Mouse (Mus musculus): ENCODE data around the gene Hoxb4.

Gene Hoxb4

DNA sequence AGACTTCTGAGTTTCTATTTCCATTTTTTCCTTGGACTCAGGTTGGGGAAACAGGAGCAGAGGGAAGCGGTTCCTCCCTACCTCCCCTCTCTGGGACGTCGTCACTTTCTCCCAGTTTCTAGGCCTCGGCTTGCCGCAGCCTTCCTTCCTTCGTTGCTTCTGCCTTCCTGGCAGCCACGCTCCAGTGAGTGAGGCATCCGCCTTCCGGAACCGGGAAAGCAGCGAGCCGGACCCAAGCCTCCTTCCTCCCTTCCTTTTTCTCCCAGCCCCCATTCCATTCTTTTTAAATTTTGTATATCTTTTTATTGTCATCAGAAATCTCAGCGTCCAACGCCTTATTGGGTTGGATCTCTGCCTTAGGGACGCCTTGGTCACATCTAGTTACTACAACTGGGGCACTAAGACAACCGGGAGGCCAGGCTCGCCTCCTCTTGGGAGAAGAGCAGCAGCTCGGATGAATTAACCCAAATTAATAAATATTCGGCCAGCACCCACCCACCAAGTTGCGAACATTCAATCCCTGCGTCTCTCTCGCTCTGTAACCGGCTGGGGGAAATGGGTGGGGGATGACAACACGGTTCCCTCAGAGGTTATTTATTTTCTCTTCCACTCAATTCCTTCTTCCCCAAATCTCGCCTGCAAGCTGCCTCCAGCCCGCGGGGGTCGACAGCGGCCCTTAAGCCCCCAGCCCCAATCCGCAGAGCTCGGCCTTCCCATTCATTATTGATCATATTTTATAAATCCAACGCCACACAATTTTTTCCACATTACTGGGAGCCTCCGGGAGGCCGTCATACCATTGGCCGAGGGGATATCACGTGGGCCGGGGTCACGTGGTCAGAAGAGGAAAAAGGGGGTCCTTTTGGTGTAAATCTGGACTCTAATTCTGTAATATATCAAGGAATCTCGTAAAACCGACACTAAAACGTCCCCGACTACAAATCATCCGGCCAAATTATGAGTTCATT is 32.0 kb upstream of the Hoxb4 start, which contains the start of gene Hoxb7:
Hoxb7 (plus strand) TSS at position 853 of the 968 bp plus-strand sequence.
- no peak for DNase-seq

DNA sequence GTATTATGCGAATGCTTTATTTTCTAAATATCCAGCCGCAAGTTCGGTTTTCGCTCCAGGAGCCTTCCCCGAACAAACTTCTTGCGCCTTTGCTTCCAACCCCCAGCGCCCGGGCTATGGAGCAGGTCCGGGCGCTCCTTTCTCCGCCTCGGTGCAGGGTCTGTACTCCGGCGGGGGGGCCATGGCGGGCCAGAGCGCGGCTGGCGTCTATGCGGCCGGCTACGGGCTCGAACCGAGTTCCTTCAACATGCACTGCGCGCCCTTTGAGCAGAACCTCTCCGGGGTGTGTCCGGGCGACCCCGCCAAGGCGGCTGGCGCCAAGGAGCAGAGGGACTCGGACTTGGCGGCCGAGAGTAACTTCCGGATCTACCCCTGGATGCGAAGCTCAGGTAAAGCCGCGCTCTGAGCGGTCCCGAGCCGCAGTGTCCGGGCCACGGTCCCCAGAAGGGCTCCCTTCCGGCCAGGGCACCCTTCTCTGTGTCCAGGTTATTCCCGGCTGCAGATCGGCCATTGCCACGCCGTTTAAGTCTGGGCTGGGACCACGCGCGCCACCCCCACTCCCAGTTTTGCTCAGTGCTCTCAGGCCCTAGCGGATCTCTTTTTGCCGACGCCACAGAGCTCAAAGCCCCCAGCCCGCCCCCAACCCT is 31.2 kb upstream of the Hoxb4 start:
- DNase-seq, result no peak

DNA sequence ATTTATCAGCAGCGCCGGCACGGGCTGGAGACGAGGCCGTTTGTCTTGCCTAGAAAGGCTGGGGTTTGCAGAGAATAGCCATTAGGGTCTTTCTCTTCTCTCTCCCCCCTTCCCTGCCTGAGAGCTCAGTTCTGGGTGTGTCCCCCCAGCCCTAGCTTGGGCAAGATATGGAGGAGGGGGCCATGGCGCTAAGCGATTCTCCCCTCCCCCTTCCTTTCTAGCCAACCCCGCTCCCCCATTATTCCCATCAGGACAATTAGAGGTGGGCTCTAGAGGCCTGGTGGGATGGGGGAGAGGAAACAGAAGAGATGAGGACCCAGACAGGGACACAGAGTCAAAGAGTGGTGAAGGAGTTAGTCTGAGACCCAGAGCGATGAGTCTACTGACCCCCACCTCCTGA is 30.7 kb upstream of the Hoxb4 start:
- no peak for DNase-seq

DNA sequence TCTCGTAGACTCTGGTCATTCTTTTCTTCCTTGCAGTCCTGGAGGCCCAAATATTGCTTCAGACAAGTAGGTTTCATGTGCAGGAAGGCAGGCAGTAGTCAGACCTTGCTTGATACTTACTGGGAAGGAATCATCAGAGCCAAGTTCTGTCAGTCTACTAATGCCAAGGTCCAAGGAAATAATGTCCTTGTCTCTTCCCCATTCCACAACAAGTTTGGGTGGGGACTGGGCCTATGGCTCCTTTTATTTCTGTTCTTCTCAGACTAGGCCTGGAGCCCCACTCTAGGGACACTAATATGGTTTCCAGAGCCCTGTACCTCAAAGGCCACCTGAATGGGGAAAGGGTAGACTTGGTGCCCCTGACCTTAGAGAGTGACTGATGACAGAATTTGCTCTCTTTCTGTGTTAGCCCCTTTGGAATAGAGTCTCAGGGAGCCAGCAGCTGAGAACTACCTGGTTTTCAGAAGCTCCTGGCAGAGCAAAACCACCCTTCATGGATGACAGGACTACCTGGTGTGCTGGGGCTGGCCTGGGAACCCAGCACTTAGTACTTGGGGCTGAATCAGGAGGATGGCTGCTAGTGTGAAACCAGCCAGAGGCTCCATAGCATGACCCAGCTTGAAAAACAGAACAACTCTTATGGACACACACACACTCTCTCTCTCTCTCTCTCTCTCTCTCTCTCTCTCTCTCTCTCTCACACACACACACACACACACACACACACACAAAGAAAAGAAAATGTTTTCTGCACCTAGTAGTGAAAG is 29.4 kb upstream of the Hoxb4 start:
- no peak for DNase-seq

DNA sequence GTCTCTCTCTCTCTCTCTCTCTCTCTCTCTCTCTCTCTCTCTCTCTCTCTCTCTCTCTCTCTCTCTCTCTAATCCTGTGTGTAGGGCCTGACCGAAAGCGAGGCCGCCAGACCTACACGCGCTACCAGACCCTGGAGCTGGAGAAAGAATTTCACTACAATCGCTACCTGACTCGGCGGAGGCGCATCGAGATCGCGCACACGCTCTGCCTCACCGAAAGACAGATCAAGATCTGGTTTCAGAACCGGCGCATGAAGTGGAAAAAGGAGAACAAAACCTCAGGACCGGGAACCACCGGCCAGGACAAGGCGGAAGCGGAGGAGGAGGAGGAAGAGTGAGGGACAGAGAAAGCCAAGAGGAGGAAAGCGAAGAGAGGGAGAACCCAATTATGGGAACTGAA is 28.8 kb upstream of the Hoxb4 start:
- no peak for DNase-seq

DNA sequence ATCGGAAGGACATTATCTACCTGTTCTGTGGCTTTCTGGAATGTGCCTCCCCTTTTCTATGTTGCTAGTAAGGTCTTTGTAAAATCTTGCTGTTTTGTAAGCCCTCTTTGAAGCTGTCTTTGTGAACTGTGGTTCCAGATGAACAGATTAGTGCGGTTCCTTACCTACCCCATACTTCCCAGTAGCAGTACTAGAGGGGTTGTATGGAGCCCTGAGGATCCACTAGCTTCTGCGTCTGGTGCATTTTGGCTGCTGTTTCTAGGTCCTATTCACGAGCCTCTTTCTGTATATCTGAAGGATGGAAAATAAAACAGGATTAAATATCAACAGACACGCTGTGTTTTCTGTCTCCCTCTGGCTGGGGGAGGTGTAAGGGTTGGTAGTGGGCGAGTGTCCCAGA is 28.2 kb upstream of the Hoxb4 start:
- no peak for DNase-seq

DNA sequence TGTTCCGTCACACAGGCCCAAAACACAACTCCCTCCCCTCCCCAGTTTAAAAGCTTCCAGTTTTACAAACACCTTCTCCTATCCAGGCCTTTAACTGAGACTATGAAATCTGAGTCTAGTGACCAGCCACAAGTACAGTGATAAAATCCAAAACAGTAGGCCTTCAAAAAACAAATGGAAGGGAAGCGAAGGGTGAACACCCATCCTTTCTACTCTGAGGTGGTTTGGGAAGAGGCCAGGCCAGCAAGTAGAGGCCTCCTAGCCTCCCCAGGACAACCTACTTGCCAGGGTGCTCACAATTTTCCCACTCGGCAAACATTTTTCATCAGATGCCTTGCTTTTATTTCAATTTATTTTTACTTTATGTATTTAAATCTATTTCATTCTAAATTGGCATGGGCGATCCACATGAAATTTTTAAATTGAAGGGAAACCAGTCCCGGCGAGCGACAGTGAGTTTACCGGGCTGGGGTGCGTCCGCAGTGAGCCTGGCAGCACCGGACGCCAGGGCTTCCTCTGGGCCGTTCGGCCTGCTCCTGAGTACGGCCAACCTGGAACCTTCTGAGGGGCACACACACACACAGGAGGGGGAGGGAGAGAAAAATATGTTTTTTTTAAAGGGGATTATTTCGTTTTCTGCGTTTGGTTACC is 27.2 kb upstream of the Hoxb4 start:
- no peak for DNase-seq

DNA sequence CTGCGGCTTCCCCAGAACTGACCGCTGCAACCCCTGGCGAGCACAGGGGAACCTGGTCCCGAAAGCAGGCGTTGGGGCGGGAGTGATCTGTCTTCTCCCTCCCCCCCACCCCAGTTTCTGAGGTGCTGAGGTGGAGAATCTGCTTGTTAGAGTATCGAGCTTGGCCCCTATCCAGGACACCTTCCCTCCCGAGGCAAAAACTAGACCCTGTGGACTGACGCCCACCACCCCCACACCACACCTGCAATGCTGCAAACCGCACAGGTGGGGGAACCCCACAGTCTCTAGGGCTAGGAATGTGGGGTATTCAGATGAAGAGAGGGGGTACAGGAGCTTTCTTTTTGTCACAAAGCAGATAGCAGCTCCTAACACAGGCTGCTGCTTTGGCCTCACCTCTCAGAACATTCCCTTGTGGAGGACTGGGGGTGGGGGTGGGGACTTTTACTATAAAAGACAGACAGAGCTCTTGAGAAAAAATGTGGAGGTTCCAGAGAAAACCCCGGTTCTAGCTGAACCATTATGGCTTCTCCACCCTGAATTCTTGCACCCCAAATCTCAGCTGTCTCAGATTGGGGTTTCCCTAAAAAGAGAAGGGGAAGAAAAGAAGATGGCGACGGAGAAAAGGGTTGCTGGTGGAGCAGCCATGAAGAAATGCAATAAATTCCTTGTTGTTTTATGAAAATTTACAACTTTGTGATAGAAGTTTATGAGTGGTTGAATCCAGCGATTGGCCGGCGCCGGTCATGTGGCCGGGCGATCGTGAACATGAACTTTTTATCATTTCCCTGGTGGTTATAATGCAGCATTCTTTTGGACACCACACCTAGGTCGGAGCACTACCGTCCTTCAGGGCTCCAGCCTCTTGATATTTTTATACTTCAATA is 26.1 kb upstream of the Hoxb4 start, which contains the start of gene Hoxb6:
Hoxb6 (plus strand) TSS at position 796 of the 884 bp plus-strand sequence.
- DNase-seq, result no peak

DNA sequence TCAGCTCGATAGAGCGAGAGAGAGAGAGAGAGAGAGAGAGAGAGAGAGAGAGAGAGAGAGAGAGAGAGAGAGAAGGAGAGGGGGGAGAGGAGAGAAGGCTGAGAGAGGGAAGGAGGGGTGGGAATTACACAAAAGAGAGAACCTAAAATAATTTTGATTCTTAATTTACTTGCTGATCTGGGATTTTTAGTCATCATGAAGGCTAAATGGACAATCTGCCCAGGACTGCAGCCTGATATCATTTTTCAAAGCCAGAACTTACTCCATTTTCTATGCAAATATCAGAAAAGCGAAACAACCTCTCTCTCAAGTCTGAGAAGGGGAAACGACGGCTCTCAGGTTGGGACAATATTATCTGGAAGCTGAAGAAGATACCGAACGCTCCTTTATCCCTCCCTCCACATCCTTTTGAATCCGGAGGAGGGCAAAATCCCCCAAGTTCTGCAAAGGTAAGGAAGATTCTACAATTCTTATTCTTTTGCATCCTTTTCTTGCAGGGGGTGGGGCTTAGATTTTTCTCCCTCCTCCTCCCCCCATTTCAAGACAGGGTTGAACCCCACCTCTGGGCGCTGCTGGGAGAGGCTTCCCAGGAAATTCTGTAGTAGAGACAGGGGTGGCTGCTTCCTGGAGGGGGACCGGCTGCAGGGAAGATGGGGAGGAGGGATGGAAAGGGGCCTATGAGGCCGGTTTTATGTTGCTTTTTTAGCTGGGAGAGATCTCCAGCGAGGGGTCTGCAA is 25.3 kb upstream of the Hoxb4 start:
- DNase-seq, result no peak

DNA sequence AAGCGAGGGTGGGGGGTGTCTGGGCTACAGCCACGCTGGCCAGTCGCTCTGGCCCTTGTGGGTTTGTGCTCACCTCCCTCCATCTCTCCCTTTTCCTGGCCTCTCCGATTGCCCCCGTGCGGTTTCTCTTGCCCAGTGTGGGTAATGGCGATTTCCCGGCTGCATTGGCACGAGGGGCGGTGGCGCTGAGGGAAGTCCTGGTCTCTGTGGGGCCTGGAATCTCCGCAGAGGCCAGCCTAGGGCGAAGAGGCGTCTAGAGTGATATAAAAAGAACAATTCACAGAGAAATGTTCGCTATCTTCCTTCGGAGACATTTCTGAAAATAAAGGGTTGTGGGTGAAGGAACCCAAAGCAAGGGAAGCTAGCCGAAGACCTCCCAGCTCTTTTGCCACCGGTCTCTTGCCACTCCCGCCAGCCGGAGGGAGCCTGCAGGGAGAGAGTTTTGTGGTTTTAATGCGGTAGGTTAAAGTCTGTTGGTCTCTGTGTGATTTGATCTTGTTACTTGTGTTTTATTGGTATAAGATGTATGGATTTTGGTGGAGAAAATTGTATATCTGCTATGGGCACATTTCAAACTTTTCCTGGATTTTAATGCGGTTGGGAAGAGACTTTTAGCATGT is 24.7 kb upstream of the Hoxb4 start:
- DNase-seq, result no peak

DNA sequence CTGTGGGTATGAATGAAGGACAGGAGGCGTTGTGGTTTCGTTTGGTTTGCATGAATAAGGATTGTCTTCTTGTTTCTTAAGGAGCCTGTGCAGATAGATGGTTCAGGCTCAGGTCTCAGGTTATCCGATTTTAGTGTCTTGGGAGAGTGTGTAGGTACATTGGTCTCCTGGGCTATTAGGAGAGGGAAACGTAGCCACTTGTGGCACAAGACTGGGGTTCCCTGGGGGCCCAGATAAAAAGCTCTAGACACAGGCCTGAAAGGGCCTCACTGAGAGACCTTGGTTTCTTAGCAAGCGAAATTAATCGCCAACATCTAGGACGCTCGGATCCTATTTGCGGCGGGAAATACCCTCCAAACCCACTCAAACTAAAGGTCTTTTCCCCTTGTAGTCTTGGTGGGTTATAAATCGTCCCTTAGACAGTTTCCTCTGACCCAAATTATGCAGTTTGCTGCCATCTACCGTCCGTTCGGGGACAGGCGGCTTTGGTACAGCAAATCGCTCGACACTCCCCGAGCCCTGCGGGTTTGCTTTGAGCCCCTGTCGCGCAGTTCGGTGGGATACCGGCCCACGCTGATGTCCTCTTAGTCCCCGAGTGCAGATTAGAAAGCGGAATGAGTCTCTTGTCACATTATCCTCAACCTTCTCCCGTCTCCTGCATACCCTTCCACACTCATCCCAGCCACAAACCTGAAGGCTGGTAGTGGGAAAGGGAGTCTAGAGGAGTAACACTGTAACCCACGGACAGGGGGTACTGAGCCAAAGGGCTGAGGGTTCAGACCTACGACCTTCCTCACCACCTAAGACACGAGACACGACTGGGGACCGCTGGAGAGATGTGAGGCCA is 23.6 kb upstream of the Hoxb4 start:
- DNase-seq, result peak; percentile 14

DNA sequence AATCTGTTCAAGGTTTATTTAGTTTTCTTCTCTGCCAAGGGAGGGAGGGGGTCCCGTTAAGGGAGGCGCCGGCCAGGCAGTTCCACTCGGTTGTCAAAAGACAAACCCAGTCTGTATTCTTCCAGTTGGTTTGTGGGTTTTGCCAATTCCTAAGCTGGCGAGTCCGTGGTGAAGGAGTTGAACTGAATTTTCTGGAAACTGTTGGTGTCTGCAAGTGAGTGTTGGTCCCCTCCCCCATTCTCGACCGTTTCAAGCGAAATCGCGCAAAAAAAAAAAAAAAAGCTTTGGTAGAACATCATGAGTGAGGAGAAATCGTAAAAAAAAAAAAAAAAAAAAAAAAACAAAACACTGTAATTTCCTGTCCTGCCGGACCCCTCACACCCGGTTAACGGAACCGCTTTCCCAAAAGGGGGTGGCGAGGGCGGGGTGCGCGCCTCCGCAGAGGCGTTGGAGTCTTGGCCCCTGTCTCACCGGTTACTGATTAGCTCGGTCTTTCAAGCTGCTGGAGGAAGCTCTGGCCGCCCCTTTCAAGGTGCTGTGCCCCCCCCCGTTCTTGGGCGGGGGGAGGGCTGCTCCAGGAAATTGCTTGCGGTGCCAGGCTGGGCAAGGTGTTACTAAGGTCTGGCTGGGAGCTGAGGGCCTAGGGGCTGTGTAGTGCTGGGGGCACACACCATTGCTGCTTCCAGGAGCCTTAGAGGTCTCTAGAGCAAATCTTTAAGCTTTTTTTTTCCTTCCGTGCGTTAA is 22.8 kb upstream of the Hoxb4 start:
- no peak for DNase-seq

DNA sequence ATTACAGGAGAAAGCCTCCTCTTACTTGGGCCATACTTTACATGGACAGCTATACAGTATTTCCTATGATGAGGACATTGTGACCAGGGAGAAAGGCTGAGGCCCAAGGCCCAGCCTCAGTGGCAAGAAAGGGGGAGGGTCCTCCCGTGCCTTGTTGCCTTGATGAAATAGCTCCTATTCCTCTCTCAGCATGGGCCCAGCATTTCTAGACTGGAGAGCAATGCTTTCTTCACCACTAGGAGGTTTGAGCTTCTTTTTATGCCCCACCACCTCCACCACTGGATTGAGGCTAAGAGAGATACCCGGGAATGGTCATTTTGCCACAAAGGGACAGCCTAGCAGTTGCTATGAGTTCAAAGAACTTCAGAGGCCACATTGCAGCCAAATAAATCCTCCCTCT is 21.1 kb upstream of the Hoxb4 start:
- DNase-seq, result no peak

DNA sequence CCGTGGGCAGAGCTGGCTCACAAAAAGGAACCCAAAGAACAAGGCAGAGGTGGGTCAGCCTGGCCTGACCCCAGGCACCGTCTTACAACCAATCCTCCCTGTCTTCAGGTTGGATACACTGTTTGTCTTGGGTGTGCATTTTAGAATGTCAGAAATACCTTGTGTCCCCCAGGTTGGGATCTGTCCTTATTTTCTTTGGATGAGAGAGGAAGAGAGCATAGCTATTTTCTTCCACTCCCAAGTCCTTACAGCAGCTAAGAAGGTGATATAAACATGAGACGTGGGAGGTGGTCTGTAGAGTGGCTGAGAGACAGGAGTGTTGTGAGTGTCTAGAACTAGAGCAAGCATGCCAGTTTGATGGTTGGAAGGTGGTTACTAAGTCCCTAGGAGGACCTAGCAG is 20.6 kb upstream of the Hoxb4 start:
- no peak for DNase-seq

DNA sequence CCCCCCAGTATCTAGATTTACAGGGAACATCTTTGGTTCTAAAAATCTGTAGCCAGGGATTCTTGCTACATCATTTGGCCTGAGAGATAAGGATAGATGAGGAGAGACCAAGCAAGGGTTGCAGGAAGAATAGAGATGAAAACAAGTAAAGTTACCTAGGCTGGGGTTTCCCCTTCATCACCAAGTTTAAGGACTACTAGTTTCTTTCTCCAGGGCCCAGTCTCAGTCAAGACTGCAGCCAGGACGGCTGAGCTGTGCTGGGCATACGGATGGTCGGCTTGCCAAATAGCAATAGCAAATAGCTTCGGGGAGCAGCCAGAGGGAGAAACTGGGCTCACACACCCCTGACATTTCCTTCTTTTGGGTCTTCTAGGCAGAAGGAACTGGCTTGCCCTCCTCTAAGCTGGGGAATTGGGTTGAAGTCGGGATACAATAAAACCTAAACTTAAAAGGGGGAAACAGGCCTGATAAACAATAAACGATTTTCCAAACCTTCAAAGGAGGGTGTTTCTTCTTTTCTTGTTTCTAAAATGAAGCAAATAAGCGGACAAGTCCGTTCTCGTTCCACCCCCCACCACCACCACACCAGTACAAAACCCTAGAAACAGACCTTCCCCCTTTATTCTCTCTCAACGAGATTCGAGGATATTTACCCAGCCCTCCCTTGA is 20.0 kb upstream of the Hoxb4 start:
- DNase-seq, result no peak

DNA sequence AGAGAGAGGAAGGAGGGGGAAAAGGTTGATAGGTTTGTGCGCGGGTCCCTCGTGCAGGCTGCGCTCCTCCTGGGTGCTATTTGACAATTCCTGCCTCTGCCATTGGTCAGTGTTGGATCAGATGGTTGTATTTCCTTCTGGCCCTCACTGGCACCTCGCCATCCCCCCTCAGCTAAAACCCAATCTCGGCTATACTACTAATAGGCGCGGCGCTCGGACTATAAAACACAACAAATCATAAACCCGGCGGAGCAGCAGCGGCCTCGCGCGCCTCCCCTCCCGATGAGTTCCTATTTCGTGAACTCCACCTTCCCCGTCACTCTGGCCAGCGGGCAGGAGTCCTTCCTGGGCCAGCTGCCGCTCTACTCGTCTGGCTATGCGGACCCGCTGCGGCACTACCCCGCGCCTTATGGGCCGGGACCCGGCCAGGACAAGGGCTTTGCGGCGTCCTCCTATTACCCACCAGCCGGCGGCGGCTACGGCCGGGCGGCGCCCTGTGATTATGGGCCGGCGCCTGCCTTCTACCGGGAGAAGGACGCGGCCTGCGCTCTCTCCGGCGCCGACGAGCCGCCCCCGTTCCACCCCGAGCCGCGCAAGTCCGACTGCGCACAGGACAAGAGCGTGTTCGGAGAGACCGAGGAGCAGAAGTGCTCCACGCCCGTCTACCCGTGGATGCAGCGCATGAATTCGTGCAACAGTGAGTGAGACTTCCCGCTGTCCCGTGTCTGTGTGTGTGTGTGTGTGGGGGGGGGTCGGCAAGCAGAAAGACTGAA is 19.0 kb upstream of the Hoxb4 start:
- DNase-seq, result no peak

DNA sequence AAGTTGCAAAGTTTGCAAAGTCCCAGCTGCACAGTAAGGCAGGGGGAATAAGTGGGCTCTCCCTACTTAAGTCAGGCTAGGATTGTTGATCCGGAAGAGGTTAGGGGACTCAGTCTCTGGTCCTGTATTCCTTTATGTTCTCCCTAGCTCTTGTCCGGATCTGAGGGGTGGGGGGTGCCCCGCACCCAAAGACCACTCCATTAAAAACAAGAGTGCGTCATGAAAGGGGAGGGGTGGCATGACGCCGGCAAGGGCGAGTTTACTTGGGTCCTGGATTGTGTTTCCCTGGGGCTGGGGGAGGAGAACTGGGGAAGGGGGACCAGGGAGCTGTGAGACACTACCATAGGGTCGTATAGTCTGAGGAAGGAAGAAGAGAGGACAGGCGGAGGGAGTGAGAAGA is 18.3 kb upstream of the Hoxb4 start:
- no peak for DNase-seq
